Mouse (Mus musculus): ENCODE results near the gene Spag9.

GRCm38 (mm10) chr11:94140540-94140939 is 144.6 kb downstream of the Spag9 start:
- TF ChIP-seq CTCF (IDR thresholded peaks at IDR 0.05) (no peak), EP300 (IDR thresholded peaks at IDR 0.05) (no peak)
